Mouse (Mus musculus): ENCODE measurements around the gene Mgst1.

Mgst1 gene

DNA sequence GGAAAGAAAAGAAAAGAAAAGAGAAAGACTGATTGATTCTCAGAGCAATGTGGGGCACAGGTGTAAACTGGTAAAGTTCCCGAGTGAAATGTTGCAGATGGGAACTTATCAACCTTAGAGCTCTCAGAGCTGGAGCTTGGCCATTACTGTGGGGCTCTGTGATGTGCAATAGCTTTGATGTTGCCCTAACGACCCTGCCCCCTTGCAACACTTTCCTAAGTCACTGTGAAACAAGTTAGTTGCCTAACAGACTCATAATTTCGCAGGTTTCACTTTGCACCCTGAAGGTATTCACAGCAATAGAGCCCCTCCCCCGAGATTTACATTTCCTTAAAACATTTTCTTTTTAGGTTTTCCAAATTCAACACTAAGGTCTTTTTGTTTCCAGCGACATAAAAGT lies at the start of gene Mgst1:
Mgst1 (plus strand) TSS at position 387 of the 400 bp plus-strand sequence.
- DNase-seq, result peak in 1 of 2 experiments; percentile 2

DNA sequence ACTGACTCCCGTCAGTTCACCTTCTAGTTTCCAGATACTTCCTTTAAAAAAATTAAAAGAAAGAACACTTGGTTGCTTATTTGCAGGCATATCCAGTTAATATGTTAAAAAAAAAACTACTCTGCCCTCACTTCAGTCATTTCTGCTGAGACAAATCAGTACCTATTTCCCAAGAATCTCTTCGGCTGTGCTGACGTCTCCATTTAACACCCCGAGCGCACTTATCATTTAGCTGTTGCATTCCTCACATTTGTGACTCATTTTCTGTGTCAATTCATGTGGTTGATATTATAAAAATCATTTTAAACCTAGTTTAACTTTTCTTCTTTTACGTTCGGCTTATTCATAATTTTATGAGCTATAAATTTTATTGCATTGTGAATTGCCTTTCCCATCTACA lies 47.7 kb upstream of the Mgst1 start:
- no peak for DNase-seq

DNA sequence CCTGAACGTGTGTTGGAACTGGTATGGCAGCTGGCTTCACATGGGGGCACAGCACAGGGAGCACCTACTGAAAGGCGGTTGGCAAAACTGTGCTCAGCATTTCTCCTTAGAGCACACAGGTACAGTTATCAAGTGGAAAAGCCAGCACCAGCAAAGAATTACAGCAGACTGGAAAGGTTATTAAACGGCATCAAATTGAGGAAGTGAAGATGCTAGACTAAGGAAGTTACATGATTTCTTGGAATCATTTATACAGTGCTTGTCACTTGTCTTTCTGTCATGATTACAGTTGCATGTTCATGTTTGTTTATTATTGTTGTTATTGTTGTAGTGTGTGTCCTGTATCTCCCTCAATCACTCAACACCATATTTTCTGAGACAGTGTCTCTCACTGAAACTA lies 45.1 kb upstream of the Mgst1 start:
- no peak for DNase-seq

DNA sequence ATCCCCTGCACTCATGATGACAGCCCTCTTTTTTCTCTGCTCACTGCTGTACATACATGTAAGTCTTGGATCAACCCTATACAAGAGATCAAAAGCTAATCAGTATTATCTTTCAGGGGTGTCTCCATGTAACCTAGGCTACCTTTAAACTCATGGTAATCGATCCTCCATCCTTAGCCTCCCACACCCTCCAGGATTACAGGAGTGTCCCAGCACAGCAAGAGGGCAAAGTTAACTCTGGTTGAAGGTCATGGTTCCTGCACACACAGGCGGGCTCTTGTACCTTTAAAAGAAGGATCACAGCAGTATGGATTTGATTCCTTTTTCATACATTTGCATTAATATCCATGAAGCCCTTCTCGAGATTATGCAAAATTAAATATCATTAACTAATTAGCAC lies 40.5 kb upstream of the Mgst1 start:
- no peak for DNase-seq

DNA sequence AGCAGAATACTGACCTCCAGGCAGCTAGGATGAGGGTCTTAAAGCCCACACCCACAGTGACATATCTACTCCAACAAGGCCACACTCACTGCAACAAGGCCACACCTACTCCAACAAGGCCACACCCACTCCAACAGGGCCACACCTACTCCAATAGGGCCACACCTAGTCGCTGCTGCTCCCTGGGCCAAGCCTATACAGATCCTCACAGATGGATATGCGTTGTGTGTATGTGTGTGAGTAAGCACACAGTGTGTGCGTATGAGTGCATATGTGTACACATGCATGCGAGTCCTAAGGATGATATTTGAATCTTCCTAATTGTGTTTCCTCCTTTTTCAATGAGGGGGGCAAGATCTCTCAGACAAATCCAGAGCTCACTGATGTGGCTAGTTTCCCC lies 38.3 kb upstream of the Mgst1 start:
- DNase-seq, result no peak

DNA sequence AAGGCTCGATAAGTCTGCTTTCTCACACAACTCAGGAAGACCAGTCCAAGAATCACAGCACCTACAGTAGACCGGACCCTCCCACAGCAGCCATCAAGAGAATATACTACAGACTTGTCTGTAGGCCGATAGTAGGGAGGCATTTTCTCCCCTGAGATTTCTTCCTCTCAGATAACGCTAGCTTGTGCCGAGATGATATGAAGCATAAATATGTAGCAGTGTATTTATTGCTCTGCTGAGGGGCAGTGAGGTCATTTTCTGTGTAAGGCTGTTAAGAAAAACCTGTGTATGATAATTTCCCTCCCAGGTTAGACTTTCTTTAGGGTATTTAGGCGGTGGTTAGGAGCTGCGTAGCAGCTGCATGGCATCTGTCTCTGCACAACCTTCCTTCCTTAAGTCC lies 37.2 kb upstream of the Mgst1 start:
- DNase-seq, result no peak

DNA sequence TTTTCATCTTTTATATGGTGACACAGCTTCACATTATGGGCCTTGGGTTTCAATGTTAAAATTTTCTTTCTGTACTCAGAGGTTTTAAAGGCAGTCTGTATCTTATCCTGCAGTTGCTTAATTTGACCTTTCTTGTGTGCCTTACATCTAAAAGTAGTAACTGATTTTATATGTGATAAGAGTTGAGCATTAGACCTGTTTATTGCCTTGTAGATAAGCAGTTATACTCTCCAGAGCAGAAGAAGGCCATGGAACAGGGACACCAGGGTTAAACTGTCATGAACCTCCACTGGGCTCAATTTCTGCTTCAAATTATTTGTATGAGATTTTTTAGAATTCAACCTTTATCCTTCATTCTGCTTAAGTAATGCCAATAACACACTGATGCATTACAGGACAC lies 35.6 kb upstream of the Mgst1 start:
- DNase-seq, result no peak

DNA sequence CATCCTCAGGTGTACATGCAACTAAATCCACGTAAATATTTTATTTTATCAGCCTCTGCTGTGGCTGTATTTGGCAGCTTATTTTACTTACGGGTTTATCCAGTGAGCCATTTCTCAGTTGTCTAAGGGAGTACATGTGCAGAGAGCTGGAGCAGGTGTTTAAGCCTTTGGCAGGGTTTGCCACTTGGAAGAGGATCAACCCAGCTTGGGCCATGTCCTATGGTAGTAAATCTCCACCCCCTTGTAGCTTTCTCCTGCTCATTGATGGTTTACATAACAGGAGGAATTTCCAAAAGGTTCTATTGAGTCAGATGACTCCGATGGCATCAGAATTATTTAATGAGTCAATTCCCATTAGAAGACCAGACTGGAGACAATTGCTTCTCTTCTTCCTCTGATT lies 22.6 kb upstream of the Mgst1 start:
- no peak for DNase-seq

DNA sequence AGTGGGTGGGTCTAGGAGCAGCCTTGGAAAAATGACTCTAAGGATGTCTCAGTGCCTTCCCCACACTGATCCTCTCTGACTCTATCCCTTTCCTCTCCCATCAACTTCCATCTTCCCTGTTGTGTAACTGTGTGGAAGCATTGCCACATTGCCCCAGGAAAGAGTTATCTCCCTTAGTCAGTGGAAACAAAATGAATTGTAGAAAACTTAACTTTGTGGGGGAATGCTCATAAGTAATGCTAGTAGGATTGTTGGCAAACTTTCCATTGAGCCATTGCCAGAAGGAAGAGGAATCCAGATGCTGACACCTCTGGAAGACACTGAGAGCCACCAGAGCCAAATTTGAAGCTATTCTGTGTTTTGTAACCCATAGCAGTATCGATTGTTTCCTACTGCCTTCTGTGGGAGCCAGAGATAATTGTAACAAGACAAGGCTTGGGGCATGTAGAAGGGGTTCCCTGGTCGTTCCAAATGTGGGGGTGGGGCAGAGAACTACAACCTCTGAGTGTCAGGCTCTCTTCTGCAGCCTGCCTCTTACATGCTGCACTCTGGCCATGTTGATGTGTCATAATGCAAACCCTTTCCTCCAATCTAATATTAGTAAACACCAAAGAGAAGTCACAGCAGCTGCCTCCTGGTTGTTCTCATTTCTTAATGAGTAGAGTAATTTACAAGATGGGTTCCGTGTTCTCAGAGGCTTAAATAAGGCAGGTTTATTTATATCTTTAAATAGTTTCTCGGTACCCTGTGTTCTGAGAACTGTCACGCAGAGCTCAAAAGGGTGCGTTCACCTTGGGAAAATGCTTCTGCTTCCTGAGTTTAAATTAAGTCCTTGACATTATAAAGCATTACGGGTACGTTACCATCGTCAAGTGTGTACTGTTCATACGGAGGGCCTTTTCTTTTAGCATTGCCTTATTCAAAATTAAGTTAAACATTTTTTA lies 11.5 kb upstream of the Mgst1 start:
- DNase-seq, result no peak

DNA sequence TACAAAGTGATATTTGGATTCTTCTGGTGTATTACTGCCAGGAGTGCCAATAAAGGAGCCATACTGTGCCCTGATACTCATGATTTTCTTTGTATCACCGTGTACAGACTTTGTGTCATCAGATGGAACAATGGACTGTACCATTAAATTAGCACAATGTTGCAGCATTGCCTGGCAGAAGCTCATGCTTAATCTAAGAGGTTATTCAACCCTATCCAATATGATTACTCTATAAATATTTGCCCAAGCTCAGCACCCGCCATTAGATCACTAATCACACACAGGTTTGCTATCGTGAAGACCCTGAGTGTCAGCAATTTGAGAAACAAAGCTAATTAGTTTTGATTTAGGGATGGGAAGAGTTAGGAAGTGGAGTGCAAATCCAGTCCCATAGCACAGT lies 9.6 kb upstream of the Mgst1 start:
- no peak for DNase-seq

DNA sequence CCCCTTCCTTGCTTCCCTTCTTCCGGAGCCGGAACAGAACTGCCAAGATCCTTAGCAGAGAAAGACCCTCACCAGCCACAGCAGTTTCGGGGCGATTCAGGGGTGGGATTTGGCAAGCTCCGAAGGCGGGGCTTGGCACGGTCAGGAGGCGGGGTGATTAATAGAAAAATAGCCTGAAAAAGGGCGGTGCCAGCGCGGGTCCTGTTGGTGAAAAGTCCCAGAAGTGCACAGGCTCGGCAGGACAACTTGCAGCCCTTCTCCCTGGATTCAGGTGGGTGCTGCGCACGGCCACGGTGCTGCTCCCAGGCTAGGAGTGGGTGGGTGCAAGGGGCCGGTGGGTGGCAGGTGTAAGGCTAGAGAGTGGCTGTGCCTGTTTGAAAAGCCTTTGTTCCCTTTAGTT lies 220 bp downstream of the Mgst1 start:
- peak; percentile 32 for DNase-seq

DNA sequence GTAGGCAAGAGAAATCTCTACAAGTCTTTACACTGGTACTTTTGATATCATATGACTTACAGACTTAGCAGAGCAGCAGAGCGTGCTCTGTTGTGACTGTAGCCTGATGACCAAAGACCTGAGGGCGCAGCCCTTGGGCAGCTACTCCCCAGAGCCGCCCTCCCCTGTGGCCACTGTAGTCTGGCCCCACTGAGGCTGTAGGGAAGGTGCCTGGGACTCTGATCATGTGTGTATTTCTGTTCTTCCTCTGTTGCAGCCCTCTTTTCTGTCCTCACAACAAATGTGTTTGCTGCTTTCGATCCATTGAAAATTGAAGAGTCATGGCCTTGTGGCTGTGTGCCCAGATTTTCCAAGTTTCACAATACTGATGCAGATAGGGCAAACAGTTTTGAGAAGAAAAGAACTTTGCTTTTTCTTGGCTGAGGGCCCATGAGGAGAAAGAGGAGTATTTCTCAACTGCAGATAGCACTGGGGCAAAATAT lies 1.0 kb downstream of the Mgst1 start:
- DNase-seq, result no peak

DNA sequence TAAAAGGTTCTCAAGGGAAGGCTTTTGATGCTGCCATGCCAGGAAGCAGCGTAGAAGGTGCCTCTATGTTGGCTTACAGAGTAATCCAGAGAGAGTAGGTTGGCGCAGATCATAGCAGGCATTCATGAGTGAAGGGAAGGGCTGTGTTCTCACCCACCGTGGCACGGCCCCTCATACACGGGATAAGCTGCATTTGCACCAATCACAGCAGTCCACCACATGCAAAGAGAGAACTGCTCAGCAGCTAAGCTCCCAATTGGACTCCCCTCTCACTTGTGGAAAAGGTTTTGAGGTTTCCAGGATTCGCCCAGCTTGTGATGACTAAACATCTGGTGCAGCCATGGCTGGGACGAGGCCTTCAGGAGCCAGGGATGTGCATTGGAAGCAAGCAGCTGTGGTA lies 2.5 kb downstream of the Mgst1 start:
- no peak for DNase-seq

DNA sequence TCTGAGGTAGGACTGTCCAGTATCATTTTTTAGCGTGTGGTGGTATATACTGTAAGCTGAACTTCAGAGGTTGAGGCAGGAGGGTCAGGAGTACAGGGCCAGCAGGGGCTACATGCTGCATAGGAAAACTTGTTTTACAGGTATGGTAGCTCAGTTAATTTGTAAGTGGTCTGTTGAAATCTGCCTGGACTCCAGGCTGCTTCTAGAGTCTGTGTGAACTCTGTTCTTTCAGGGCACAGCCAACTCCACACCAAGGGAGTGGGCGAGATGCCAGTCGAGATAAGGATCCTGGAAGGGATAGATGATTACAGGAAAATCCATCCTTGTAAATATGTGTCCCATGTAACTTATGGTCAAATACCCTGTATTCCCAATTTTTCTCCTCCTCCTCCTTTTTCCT lies 3.3 kb downstream of the Mgst1 start:
- no peak for DNase-seq

DNA sequence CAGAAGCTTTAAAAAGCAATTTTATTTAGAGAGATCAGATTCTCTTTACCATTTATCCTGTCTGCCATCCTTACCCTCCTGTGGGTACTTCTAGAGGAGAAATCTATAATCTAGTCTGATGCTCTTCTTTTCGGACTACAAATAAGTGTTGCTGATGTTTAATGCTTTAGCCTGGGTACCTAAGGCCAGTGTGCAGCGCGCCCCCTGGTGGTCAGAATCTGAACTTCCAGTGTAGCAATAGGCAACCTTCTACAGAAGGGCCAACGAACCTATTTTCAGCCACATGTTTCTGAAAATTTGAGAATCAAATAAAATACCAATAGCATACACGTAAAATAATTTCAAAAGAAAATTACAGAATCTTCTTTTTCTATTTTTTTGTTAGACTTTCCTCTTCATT lies 13.0 kb downstream of the Mgst1 start:
- peak; percentile 74 to 76 for DNase-seq

DNA sequence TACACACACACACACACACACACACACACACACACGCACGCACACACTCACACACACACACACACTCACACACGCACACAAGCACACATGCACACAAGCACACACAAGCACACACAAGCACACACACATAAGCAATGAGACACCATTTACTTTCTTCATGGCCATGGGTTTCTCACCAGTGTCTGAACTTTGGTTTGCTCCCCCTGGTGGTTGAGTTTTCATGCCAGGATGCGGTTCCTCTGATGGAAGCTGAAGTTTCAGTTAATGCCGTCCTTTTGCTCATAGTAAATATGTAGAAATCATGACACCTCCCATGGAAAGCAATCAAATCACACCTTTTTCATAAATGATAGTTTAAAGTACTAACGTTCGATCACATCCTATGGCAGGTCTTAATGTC lies 23.8 kb downstream of the Mgst1 start:
- DNase-seq, result peak in 1 of 2 experiments; percentile 16

DNA sequence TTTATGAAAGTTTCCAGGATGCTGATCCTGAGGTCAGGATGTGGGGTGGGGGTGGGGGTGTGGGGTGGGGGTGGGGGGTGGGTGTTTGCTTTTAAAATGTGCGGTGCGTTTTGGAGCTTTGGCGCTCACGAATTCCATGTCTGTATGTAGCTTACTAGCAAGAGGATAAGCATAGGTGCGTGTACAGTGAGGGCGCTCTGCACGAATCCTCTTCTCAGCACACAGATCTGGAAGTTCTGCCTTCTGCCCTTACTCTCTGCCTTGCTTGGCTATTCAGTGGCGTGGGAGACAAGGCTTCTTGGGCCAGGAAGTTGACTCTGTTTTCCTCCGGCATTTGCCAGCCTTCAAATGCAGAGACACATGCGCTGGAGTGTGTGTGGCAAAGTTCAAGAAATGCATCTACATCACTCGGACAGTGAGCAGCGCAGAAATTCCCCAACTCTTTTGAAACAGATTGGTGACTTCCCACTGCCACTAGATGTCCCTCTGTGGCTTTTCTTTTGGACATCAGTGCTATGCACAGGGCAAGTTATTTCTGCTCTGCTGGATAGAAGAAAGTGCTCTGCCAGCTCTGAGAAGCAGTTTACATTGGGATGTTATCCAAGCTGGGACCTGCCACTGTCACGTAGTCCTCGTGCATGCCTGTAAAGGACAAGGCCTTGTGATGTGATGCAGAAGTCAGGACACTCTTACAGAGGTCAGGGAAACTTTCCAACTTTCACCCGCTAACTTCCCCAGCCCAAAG lies 31.5 kb downstream of the Mgst1 start:
- DNase-seq, result no peak
